Mouse (Mus musculus) liver, postnatal 0 days (tissue): ENCODE measurements at regions not wholly inside any gene's neighbourhood (a gene's known extent, or its start where the extent isn't known, plus 50 kb on each side); places are given as distances from the start of the nearest gene placed in this dataset.
A peak's percentile ranks its signal among the peaks of the same experiment; 100 is the strongest.

ENCODE experiments used
- CTCF ChIP-seq: sonication (generic); IDR thresholded peaks from 2 replicates; pipeline ENCODE4 v1.5.1; 2016; ENCODE audit warnings: antibody characterized with exemption, low read depth
- EP300 ChIP-seq: IDR thresholded peaks from 2 replicates; pipeline ENCODE4 v1.6.1; 2016; ENCODE audit warnings: antibody characterized with exemption, low read depth, mild to moderate bottlenecking

DNA sequence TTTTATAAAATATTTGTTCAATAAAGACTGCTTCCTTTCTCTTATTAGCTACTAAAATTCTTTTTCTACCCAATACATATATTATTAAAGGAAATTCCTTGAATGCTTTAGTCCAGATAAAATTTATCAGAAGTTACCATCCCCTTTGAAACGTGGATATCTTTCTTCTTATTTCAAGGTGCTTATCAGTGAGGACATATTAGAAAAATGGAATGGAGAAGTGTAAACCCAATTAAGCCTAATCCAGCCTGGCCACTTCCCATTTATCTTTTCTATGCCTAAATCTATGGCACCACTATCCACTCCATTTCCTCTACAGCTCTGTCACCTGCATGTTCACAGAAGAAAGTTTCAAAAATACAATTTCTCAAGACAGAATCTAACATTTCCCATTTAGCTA lies 568.5 kb upstream of the Vstm2a start:
- TF ChIP-seq CTCF (no peak), EP300 (peak; percentile 66)
